Mouse (Mus musculus): ENCODE results near the gene Zfp445.

DNA sequence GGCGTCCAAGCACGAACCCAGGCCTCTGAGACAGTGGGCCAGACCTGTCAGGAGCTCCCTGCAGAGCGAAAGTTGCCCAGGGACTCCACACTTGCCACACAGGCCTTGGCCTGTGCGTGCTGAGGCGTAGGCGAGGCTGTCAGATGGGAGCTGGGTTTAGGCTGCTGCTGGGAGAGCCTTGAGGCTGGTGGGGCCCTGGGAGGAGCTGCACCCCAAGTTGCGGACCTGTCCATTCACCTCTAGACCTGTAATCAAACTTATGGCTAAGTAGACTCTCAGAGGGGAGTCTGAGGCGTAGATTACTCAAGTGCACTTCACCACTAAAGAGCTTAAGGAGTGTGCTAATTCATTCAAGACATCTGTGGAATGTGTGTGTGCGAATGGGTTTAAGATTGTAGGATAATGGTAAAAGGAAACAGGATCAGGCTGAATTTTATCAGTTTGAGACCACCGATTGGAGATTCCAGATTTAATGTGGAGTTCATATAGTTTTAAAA, 59.9 kb downstream of the Zfp445 start:
- TF ChIP-seq GATA1 (IDR thresholded peaks at IDR 0.05; ENCODE audit: borderline replicate concordance, low read length) (no peak), FLI1 (IDR thresholded peaks at IDR 0.05; ENCODE audit: low read length) (no peak)

All from megakaryocyte, embryonic 14.5 days (primary cell).